Mouse (Mus musculus) brain, embryonic 14.5 days (tissue): ENCODE measurements around the gene Osbpl8.

Source experiments
- CTCF ChIP-seq: fragments of 200-500 bp; IDR thresholded peaks from 2 replicates; pipeline ENCODE4 v1.5.1; 2012; ENCODE audit warnings: inconsistent platforms, mild to moderate bottlenecking, moderate library complexity, borderline replicate concordance; ENCODE audit not compliant: insufficient read depth, insufficient read length; ENCODE audit errors: extremely low read depth
- POLR2A ChIP-seq: fragments of 200-500 bp; IDR thresholded peaks from 2 replicates; pipeline ENCODE4 v1.6.1; 2012; ENCODE audit warnings: mild to moderate bottlenecking, inconsistent platforms, borderline replicate concordance; ENCODE audit not compliant: poor library complexity, insufficient read depth, insufficient read length, severe bottlenecking; ENCODE audit errors: extremely low read depth

DNA sequence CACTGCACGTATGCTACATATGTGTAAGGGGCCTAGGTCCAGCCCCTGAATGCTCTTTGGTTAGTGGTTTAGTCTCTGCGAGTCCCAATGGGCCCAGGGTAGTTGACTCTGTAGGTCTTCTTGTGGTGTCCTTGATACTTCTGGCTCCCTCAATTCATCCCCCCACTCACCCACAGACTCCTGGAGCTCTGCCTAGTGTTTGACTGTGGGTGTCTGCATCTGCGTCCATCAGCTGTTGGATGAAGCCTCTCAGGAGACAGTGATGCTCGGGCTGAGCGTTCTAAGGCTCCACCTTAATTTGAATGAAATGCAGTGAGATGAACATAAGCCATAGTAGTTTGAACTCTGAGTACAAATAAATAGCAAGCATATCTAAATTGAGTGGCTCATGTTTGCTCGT, 90.7 kb downstream of the Osbpl8 start:
- TF ChIP-seq CTCF (no peak), POLR2A (no peak)
